Mouse (Mus musculus) fat pad, adult 2 months (tissue): ENCODE measurements around the gene Wdhd1.
"Not testable (repeated sequence)": the region's sequence is repeated elsewhere in the genome, so short reads cannot be mapped to it uniquely, and the experiment has no call there.

ENCODE experiments used
- DNase-seq: peaks from one replicate; pipeline ENCODE4 v3.0.0-alpha.2; 2011; ENCODE audit warnings: low read depth, low spot score; ENCODE audit errors: extremely low read depth

Gene Wdhd1

GRCm38 (mm10) chr14:47276637-47277393, at the start of gene Wdhd1, which contains the start of gene Socs4:
Wdhd1 (minus strand) TSS chr14:47276857.
Socs4 (plus strand) TSS chr14:47276931.
- DNase-seq, result no peak

GRCm38 (mm10) chr14:47325965-47326761, 49.5 kb upstream of the Wdhd1 start:
- DNase-seq, result no peak

- not testable (repeated sequence) for DNase-seq
Observed at GRCm38 (mm10) chr14:47321581-47321980, 44.9 kb upstream of the Wdhd1 start.

- DNase-seq, result no peak
Observed at GRCm38 (mm10) chr14:47319362-47319761, 42.7 kb upstream of the Wdhd1 start.

GRCm38 (mm10) chr14:47310342-47311181, 33.9 kb upstream of the Wdhd1 start:
- peak; percentile 33 for DNase-seq

GRCm38 (mm10) chr14:47309061-47309460, 32.4 kb upstream of the Wdhd1 start:
- DNase-seq, result no peak

GRCm38 (mm10) chr14:47307669-47308068, 31.0 kb upstream of the Wdhd1 start:
- DNase-seq, result no peak

- DNase-seq, result no peak
Observed at GRCm38 (mm10) chr14:47305933-47306332, 29.3 kb upstream of the Wdhd1 start.

- no peak for DNase-seq
Observed at GRCm38 (mm10) chr14:47304814-47305405, 28.3 kb upstream of the Wdhd1 start.

- no peak for DNase-seq
Observed at GRCm38 (mm10) chr14:47302885-47303680, 26.4 kb upstream of the Wdhd1 start.

- no peak for DNase-seq
Observed at GRCm38 (mm10) chr14:47298819-47299261, 22.2 kb upstream of the Wdhd1 start.

- DNase-seq, result no peak
Observed at GRCm38 (mm10) chr14:47298408-47298792, 21.7 kb upstream of the Wdhd1 start.

- DNase-seq, result no peak
Observed at GRCm38 (mm10) chr14:47297785-47298407, 21.2 kb upstream of the Wdhd1 start, which contains the start of gene Mapk1ip1l. Mapk1ip1l (plus strand) TSS chr14:47298266.

- DNase-seq, result no peak
Observed at GRCm38 (mm10) chr14:47296232-47296631, 19.6 kb upstream of the Wdhd1 start.

GRCm38 (mm10) chr14:47294136-47294535, 17.5 kb upstream of the Wdhd1 start:
- DNase-seq, result no peak

GRCm38 (mm10) chr14:47291772-47292171, 15.1 kb upstream of the Wdhd1 start:
- no peak for DNase-seq

- DNase-seq, result no peak
Observed at GRCm38 (mm10) chr14:47287021-47287420, 10.4 kb upstream of the Wdhd1 start.

- DNase-seq, result no peak
Observed at GRCm38 (mm10) chr14:47286215-47286614, 9.6 kb upstream of the Wdhd1 start.

GRCm38 (mm10) chr14:47285271-47285670, 8.6 kb upstream of the Wdhd1 start:
- DNase-seq, result no peak
